Mouse (Mus musculus) cerebellum, adult 2 months (tissue): ENCODE measurements around the gene Mmd2.

Experiments
- CTCF ChIP-seq: fragments of 200-500 bp; IDR thresholded peaks from 2 replicates; pipeline ENCODE4 v1.5.1; 2011; ENCODE audit warnings: low read depth, mild to moderate bottlenecking, control low read depth, low read length, moderate library complexity, borderline replicate concordance; ENCODE audit not compliant: insufficient read depth
- POLR2A ChIP-seq: fragments of 200-500 bp; IDR thresholded peaks from 2 replicates; pipeline ENCODE4 v1.6.1; 2011; ENCODE audit warnings: low read length, control low read depth, borderline replicate concordance; ENCODE audit not compliant: insufficient read depth

GRCm38 (mm10) chr5:142520360-142520759, 88.2 kb downstream of the Mmd2 start:
- TF ChIP-seq POLR2A = no peak
- no peak for TF ChIP-seq CTCF
